8 mouse cellular contexts compared by ENCODE assay signal in genomic region chr17:31664760-31665159, GRCm38 (mm10). TPM values are rescaled to one million over a fixed set of nuclear protein-coding genes. Genes with fewer than 3 reads are reported as not detected.
A peak's percentile ranks its signal among the peaks of the same experiment; 100 is the strongest.
DNase-seq lines count a peak whose midpoint lies in the region; ATAC-seq lines count a peak whose summit lies in the region.

No protein-coding gene starts in this region.

- peak; percentile 92 for DNase-seq in NIH3T3 (ENCODE audit: low read depth)
- DNase-seq in cerebellum, adult 9-10 months: peak; percentile 77
- DNase-seq in frontal cortex, adult 2 months (ENCODE audit: extremely low spot score in 1 of 2, low spot score in 1 of 2): peak; percentile 57 to 85
- DNase-seq in left cerebral cortex, adult 11 months (ENCODE audit: low spot score): peak; percentile 72
- DNase-seq in right cerebral cortex, postnatal 36 days (ENCODE audit: low spot score in 2 of 2): peak; percentile 42 to 56
- peak; percentile 73 to 83 for DNase-seq in urinary bladder, postnatal 36 days (ENCODE audit: low spot score in 2 of 2)

- no peaks in the 10 kb centered on the region for H3K4me1 ChIP-seq in hindbrain, embryonic 16.5 days (ENCODE audit: control insufficient read depth, insufficient read depth, low read depth, low read length)

- no peak overlapping the region for H3K27ac ChIP-seq in hindbrain, embryonic 16.5 days (ENCODE audit: low read depth, low read length)

- H3K9ac ChIP-seq in hindbrain, embryonic 16.5 days (ENCODE audit: low read depth, low read length): no peak overlapping the region

- peak; percentile 67; the same call in 1 of the 2 replicates for ATAC-seq in hindbrain, embryonic 16.5 days
- ATAC-seq in megakaryocyte progenitor cell, adult 5-6 weeks (replicated peaks; ENCODE audit: poor library complexity): peak; percentile 100

- no peak overlapping the region for H3K4me3 ChIP-seq in hindbrain, embryonic 16.5 days (ENCODE audit: low read length)

- no peaks in the 10 kb centered on the region for H3K27me3 ChIP-seq in hindbrain, embryonic 16.5 days (replicated peaks; ENCODE audit: control insufficient read depth, insufficient read depth, low read length)

- H3K36me3 ChIP-seq in hindbrain, embryonic 16.5 days (ENCODE audit: control insufficient read depth, insufficient read depth, low read length): no peaks in the 10 kb centered on the region

- 15% methylated on average over 4 of the region's 4 CpGs for WGBS in hindbrain, embryonic 16.5 days

- no peaks in the 10 kb centered on the region for H3K9me3 ChIP-seq in hindbrain, embryonic 16.5 days (ENCODE audit: control insufficient read depth, low read length)

- H3K4me2 ChIP-seq in hindbrain, embryonic 16.5 days (ENCODE audit: low read length): no peak overlapping the region

RNA-seq across cellular contexts. Expression of gene U2af1, which starts 6.1 kb away (rescaled TPM):
- 159 and 172 TPM in 2 replicates for polyA plus RNA-seq in frontal cortex, adult 2 months (2012; rRNA removed)
- polyA plus RNA-seq in hindbrain, embryonic 16.5 days (2015; fragmentation: Nextera tagmentation; extraction: Ambion mirVana): 158 and 175 TPM in 2 replicates
- 77.1 and 82.0 TPM in 2 replicates for total RNA-seq in megakaryocyte progenitor cell, adult 5-6 weeks (2015)
- 286 and 323 TPM in 2 replicates for total RNA-seq in megakaryocyte progenitor cell, adult 5-6 weeks (2017)

RNA-seq across cellular contexts. Expression of gene Cryaa, which starts 12.8 kb away (rescaled TPM):
- 0.20 TPM in 1 of 2 replicates, not detected in the other for polyA plus RNA-seq in frontal cortex, adult 2 months (2012; rRNA removed)
- 0.46 and 0.80 TPM in 2 replicates for polyA plus RNA-seq in hindbrain, embryonic 16.5 days (2015; fragmentation: Nextera tagmentation; extraction: Ambion mirVana)
- not detected in 2 replicates for total RNA-seq in megakaryocyte progenitor cell, adult 5-6 weeks (2015)
- total RNA-seq in megakaryocyte progenitor cell, adult 5-6 weeks (2017): not detected in 2 replicates

RNA-seq across cellular contexts. Expression of gene Cbs, which starts 27.7 kb away (rescaled TPM):
- 32.1 and 35.1 TPM in 2 replicates for polyA plus RNA-seq in frontal cortex, adult 2 months (2012; rRNA removed)
- polyA plus RNA-seq in hindbrain, embryonic 16.5 days (2015; fragmentation: Nextera tagmentation; extraction: Ambion mirVana): 12.4 and 17.1 TPM in 2 replicates
- not detected in 2 replicates for total RNA-seq in megakaryocyte progenitor cell, adult 5-6 weeks (2015)
- 0.14 TPM in 1 of 2 replicates, not detected in the other for total RNA-seq in megakaryocyte progenitor cell, adult 5-6 weeks (2017)
